Mouse (Mus musculus): ENCODE results near the gene Nme4.
"Not testable (repeated sequence)": the region's sequence is repeated elsewhere in the genome, so short reads cannot be mapped to it uniquely, and the experiment has no call there.

Nme4 gene

DNA sequence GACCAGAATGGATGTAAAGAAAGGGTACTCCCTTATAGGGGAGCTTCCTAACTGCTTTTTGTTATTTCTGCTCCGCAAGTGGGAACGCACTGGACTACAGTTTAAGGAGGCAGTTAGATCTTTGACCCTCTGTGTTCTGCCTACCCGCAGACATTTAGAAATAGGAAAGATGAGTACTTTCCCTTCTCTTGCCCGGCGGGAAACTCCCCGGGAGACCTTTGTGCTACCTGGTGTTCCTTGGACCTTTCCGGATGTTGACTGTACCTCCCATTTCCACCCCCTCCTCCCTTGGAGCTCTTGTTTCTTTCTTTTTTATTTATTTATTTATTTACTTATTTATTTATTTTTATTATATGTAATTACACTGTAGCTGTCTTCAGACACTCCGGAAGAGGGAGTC, 18.7 kb upstream of the Nme4 start:
- DNase-seq (ENCODE audit: low spot score in 2 of 2), result no peak

DNA sequence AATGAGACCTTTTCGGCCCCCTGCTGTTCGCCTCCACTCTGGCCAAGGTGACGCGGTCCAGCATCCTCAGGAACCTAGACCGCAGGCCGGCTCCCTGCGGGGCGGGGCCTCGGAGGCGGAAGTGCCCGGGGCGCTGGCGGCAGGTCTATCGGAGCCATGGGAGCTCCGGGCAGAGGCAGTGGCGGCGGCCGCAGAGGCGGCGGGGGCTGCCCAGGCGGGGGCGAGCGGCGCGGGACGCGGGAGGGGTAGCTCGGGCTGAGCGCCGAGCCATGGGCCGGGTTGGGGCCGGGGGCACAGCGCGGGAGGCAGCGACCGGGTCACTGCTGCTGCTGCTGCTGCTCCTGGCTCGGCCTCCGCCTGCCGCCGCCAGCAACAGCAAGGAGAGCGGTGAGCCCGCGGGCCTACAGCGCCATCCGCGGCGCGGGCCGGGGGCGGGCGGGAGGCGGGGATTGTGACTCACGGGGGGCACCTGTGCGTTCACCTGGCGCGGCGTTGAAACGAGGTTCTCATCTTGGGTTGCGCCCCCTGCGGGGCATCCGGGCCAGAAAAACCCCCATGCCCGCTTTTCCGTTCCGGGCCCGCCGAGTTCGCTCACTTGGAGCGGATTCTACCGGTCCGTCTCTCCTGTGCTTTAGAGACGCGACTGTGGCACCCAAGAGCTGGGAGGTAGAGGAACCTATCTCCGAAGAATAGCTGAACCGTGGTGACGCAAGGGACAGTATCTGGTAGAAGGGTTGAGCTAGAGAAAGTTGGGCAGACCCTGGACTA, 18.0 kb upstream of the Nme4 start, which contains the start of gene Tmem8:
TSS of gene Tmem8 (plus strand) at position 119 of the 768 bp plus-strand sequence.
- peak; percentile 63 to 65 for DNase-seq (ENCODE audit: low spot score in 2 of 2)

DNA sequence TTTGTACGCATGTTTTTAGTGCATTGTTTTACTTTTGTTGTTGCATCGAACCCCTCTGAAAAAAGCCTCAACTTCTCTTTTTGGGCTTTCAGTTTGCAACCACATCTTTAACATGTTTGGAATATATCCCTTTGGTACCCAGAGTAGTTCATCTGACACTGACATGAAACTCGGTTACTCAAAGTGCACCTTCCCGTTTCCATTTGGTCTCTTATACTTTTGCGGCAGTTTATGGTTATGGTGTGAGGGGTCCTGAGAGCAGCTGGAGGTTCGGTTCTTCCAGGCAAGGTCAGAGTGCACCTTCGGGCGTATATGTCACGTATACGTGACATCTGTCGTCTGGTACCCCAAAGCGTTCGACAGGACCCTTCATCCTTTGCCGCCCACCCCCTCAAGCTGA, 17.3 kb upstream of the Nme4 start:
- DNase-seq (ENCODE audit: low spot score in 2 of 2), result no peak

DNA sequence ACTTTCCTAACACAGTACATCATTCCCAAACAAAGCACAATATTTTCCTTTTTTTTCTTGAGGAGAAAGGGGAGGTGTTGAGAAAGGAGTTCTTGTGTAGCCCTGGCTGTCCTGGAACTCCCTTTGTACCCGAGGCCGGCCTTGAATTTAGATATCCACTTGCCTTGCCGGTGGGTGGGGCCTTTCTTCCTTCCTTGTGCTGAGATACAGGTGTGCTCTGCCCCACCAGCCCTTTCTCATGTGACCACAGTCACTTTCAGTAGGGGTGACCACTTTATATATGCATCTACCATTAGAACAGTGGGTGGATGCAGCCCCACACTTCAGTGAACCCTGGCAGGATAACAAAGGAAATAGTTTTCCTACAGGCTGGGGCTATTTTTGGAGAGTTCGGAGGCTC, 16.3 kb upstream of the Nme4 start:
- DNase-seq (ENCODE audit: low spot score in 2 of 2), result no peak

DNA sequence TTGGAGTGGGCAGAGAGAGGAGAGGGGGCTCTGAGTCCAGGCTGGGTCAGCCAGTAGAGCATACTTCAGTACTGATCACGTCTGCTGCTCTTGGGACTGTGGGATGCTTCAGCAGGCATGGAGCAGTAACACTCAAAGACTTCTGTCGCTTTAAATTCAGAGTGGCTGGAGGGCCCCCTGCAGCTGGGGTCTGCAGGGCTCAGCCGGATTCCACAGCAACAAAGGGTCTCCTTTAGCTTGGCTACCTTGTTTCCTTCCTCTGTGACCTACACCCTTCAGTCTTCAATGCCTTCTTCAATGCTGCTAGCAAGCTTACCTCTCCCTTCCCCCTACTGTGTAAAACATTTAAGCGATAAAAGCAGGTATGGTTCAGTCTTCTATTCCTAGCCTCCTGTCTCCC, 15.6 kb upstream of the Nme4 start:
- DNase-seq (ENCODE audit: low spot score in 2 of 2), result no peak

DNA sequence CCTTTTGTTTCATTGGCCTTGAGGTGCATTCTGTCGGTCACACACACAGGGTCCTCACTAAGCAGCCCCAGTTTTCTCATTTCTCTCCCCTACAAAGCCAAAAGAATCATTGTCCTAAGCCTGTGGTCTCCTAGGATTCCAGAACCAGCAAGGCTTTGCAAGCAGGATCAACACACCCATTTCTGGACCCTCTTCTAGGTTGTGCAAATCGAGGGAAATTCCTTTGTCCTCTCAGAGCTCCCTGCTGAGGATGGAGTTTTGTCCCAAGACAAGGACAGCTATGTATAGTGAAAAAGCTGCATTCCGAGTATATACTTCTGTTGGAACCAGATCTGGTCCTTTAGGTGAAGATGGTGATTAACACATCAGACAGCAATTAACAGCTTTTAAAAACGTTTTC, 14.8 kb upstream of the Nme4 start:
- DNase-seq (ENCODE audit: low spot score in 2 of 2), result no peak

DNA sequence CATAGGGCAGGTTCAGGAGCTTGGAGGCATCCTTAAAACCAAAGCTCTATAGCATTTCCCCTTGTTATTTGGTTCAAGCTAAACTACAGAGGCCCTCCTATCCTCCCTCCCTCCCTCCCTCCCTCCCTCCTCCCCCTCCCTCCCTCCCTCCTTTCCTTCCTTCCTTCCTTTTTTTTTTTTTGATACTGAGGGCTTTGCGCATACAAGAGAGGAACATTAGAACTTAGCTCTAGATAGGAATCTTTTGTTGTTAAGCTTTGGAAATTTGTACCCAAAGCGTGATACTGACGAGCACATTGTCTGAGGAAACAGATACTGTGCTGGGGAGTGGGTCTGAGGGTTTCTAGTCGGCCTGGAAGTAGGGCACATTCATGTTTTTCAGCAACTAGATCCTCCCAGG, 10.2 kb upstream of the Nme4 start:
- DNase-seq (ENCODE audit: low spot score in 2 of 2), result no peak

DNA sequence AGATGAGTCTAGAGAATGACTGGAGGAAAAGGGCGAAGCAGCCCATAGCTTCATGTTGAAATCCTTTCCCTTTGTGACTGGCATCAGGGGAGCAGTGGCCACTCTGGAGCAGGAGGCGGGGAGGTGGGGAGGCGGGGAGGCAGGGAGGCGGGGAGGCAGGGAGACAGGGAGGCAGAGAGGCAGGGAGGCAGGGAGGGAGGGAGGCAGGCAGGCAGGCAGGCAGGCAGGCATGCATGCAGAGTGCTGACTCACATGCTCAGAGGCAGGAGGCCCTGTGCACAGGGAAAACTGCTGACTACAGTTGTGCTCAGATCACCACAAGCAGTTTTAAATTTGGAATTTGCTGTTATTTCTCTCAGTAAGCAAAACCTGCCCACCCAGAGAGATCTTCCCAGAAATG, 6.1 kb upstream of the Nme4 start:
- DNase-seq (ENCODE audit: low spot score in 2 of 2), result peak in 1 of 2 experiments; percentile 38

DNA sequence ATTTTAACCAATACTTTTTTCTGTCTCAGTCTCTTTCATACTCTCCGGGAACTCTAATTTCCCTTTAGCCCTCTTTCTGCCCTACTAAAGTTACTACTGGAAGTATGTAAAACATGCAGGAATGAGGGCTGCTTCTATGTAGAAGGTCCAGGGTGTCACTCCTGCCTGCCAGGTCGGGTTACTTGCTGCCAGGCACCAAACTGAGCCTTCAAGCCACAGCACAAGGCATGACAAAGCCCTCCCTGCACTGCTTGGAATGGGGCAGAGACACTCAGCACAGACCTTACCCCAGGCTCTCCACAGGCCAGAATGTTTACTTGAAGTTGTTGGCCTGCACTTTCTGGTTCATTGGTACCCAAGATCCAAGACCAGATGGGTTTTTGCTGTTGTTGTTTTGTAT, 4.8 kb upstream of the Nme4 start:
- no peak for DNase-seq (ENCODE audit: low spot score in 2 of 2)

DNA sequence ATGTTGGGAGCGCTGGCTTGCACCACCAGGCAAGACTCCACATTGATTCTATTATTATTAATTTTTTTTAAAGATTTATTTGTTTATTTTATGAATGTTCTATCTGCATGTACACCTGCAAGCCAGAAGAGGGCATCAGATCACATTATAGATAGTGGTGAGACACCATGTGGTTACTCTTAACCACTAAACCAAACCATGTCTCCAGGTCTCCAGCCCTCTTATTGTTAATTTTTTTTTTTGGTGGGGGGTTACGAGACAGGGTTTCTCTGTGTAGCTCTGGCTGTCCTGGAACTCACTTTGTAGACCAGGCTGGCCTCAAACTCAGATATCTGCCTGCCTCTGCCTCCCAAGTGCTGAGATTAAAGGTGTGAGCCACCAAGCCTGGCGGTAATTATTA, 3.9 kb upstream of the Nme4 start:
- DNase-seq (ENCODE audit: low spot score in 2 of 2), result not testable (repeated sequence)

DNA sequence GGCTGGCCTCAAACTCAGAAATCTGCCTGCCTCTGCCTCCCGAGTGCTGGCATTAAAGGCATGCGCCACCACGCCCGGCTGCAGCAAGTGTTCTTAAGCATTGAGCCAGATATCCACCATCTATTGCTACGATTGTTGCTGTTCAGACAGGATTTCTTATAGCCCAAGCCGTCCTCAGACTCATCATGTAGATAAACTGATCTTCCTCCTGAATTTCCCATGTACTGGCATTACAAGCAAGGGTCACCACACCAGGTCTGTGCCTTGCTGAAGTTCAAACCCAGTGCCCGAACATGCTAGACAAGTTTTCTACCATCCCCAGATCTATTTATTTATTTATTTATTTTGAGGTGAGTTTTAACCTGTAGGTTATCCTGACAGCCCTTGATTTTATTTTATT, 3.1 kb upstream of the Nme4 start:
- no peak for DNase-seq (ENCODE audit: low spot score in 2 of 2)

DNA sequence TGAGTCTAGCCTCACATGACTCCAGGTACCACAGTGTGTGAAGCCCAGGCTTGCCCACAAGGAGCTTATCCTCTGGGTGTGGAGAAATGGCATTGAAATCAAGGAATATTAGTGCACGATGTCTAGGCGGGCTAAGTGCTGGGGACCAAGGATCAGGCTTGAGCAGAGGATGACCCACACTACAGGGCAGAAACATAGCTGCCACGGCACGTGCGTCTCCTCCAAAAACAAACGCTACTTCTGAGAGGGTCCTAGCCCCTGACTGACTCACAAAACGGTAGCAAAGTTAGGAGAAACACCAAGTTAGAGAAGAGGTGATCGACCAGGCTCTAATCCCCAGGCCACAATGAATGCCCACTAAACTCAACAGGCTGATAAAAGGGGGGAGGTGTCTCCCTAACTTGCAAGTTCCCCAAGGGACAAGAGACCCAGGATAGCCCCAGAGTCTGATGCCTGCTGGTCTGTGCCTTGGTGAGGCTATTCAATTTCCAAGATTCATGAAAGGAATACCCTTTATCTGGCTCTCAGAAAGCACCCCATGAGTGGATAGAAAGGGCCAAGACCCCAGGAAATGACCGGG, 781 bp downstream of the Nme4 start:
- no peak for DNase-seq (ENCODE audit: low spot score in 2 of 2)

DNA sequence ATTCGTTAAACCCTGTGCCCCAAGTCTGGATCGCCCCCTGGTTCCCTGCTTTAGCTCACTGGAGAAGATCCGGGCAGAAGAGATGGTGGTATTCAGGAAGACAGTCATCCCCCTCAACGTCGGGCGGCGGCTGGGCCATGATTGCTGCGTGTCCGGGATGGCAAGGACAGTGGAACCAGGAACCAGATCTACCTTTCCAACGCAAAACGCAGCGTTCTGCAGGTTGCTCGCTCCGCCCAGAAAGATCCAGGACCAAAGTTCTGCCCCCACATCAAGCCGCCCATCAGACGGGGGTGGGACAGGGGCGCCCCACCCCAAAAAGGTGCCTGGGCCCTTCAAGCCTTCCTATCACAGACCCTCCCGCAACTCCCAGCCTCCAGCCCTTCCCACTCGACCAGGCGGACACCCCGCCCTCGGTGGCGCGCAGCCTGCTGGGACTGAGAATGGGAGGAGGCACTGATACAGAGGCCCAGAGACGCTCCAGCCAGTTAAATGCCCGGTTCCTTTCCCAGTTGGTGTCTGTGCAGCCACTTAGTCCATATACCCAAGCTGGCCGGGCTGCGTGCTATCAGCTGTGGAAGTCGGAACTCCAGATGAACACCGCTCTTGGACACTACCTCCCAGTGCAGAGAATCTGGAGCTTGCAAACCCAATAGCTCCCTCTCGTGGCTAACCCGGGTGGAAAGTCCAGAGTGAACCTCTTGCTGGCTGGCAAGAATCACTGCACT, 5.3 kb downstream of the Nme4 start, which contains the start of gene Decr2:
TSS of gene Decr2 (minus strand) at position 433 of the 728 bp plus-strand sequence.
- peak; percentile 89 to 92 for DNase-seq (ENCODE audit: low spot score in 2 of 2)

DNA sequence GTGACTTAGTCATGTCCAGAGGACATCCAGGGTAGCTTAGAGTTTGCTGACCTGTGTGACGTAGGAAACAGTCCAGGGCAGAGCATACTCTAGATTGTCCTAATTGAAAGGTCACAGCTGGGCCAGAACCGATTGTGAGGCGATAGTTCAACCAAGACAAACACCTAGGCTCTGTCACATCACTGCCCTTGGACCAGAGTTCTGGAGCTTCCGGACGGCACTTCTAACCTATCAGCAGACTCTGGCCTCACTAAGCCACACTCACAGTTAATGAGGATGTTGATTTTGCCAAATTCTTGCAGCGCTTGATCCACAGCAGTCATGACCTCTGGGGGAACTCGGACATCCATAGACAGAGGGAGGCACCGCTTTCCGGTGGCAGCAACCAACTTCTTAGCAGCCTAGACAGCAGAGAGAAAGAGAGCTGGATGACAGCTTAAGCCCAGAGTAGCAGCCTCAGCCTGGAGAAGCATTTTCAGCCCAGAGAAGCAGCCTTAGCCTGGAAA, 8.3 kb downstream of the Nme4 start:
- no peak for DNase-seq (ENCODE audit: low spot score in 2 of 2)

DNA sequence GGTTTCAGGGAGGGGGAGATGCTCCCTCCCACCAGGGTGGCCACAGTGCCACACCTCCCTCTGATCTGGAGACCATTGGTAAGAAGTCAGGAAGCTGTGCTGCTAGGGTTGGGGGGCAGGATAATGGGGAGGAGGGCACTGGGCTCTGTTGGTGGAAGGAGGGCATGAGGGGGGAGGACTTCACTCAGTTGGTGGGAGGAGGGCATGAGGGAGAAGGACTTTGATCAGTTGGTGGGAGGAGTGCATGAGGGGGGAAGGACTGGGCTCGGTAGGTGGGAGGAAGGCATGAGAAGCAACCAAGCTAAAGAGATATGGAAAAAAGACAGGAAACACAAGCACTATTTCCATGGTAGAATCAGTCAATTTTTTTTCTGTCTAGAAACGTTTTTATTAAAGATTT, 14.5 kb downstream of the Nme4 start:
- DNase-seq (ENCODE audit: low spot score in 2 of 2), result no peak

DNA sequence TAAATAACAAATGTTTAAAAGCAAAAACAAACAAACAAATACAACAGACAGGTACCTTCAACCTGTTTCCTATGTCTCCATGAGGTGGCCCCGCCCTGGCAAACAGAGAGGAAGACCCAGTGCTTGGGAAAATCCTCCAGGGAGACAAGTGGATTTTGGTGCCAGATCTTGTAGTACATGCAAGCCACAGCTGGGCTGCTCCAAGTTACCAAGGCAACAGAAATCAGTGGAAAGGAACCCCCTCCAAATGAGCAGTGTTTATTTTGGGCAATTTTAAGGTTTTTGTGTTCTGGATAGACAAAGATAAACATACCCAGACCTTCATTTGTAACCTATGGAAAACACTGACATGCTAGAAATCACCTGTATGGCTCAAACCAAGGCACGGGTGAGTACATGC, 16.6 kb downstream of the Nme4 start:
- DNase-seq (ENCODE audit: low spot score in 2 of 2), result peak in 1 of 2 experiments; percentile 45

DNA sequence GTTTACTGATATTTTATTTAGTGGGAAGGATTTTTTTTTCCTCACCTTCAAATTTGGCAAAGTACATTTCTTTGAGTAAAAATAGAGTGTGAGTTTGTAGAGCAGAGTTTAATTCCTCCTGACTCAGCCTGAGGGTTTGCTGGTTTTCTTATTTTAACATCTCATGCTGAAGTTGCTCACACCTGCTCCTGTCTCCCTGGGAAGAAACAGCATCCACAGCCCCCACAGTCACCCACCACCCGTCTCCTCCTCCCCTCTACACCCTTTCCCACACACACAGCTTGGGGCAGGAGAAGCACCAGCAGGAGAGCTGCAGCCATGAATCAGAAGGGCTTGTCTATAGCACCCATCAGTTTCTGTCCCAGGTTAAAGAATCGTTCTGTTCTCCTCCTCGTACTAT, 20.2 kb downstream of the Nme4 start:
- peak; percentile 68 to 77 for DNase-seq (ENCODE audit: low spot score in 2 of 2)

DNA sequence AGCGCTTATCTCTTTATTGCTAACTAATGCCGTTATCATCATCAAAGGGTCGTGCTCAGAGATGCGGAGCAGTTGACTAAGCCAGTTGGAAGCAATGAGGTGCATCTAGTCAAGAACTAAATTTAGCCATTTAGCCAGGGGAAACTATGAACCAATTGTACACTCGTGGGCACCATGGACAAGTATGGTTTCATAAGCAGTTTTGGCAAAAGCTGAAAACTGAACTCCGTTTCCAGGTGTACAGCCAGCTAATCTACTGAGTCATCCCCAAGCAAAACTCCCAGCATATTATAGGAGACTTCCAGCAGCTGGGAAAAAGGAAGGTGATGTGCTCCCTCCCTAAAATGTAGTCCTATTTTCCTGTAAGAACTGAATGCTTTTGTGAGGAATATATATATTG, 25.3 kb downstream of the Nme4 start:
- DNase-seq (ENCODE audit: low spot score in 2 of 2), result no peak

DNA sequence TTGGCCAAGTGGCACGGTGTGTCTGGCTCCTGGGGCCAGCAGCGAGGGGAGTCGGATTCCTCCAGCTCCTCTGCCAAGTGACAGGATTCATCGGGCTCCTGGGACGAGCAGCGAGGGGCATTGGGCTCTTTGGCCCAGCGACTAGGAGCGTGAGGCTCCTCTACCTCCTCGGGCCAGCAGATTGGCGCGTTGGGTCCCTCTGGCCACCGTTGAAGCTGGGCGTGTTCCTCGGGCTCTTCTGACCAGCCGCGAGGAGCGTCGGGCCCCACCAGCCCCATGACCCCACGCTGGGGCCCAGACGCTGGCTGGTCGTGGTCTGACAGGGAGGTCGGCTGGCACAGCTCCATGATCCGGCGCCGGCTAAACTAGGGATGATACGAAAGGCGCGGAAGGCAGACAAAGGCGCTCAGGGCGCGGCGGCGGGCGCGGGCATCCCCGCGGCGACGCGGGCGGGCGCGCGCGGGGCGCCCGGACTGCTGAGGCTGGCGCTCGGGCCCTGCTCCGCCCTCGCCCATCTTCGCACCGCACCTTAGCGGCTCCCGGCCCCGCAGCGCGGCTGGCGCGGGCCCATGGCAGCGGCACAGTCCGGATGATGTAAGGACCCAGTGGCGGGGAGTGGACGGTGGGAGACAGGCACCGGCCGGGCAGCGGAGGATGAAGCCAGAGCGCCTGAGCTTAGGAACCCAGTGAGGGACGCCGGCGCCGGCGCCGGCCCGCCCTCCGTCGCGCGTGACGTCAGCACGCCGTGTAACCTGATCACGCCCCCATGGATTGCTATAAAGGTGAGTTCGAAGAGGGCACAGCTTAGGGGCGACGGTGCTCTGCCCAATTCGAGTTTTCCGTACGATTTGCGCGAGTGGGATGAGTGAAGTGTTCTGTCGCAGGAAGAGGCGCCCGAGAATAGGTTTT, 26.3 kb downstream of the Nme4 start, which contains the start of gene Rab11fip3:
TSS of gene Rab11fip3 (minus strand) at position 725 of the 909 bp plus-strand sequence.
- peak; percentile 78 to 84 for DNase-seq (ENCODE audit: low spot score in 2 of 2)

DNA sequence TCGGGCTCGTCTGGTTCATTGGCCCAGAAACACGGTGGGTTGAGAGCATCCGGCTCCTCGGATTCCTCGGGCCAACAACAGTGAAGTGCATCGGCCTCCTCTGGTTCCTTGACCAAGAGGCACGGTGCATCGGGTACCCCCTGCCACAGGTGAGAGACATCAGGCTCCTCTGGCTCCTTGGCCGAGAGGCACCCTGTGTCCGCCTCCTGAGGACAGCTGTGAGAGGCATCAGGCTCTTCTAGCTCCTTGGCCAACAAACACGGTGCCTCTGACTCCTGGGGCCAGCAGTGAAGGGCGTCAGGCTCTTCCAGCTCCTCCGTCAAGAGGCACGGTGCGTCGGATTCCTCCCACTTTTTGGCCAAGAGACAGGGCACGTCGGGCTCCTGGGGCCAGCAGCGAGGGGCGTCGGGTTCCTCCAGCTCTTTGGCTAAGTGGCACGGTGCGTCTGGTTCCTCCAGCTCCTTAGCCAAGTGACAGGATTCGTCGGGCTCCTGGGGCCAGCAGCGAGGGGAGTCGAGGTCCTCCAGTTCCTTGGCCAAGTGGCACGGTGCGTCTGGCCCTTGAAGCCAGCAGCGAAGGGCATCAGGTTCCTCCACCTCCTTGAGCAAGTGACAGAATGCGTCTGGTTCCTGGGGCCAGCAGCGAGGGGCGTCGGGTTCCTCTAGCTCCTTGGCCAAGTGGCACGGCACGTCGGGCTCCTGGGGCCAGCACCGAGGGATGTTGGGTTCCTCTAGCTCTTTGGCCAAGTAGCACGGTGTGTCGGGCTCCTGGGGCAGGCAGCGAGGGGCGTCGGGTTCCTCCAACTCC, 27.2 kb downstream of the Nme4 start:
- no peak for DNase-seq (ENCODE audit: low spot score in 2 of 2)
